Mouse (Mus musculus): ENCODE measurements at regions not wholly inside any gene's neighbourhood (a gene's known extent, or its start where the extent isn't known, plus 50 kb on each side); places are given as distances from the start of the nearest gene placed in this dataset.

DNA sequence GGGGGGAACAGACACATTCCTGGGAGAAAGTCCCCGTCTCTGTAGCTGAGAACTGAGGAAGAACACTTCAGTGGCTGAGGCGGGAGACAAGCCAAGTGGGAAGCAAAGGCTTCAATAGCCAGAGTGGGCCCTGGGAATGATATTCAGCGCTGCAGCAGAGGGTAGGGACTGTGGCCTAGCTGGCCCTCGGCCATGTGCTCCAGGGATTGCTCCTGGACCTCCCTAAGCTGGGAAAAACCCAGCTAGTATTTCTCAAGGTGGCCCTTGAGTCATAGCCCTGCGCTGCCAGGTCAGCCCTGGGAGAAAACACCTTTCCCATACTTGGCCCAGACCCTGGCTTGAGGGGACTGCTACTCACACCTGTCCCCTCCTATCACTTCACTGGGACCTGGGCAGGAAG lies 77.2 kb upstream of the Tle3 start:
- no peak for TF ChIP-seq CTCF (IDR thresholded peaks at IDR 0.05; ENCODE audit: extremely low read depth, insufficient read length, insufficient replicate concordance, low read depth, low read length)
- no peak for TF ChIP-seq POLR2A (IDR thresholded peaks at IDR 0.05; ENCODE audit: low read depth, low read length)
